Mouse (Mus musculus) liver, embryonic 16.5 days (tissue): ENCODE measurements around the gene Ube2cbp. TPM values are rescaled to one million over a fixed set of nuclear protein-coding genes. Genes with fewer than 3 reads are reported as not detected.

Experiments
- ATAC-seq: fragments of 200-750 bp; cut with Nextera tagmentation; 2 replicates; pipeline ENCODE4 v1.8.0; 2017; ENCODE audit warnings: low read depth, mild to moderate bottlenecking, moderate number of reproducible peaks, moderate library complexity
- H3K27ac ChIP-seq: fragments of 300-500 bp; sonication (generic); 2 replicates; pipeline ENCODE4 v1.5.1; 2014; ENCODE audit warnings: mild to moderate bottlenecking, low read length
- H3K27me3 ChIP-seq: fragments of 300-500 bp; sonication (generic); 2 replicates; pipeline ENCODE4 v1.6.1; 2014; ENCODE audit warnings: low read depth, low read length, mixed read lengths; ENCODE audit not compliant: control insufficient read depth, insufficient read depth
- H3K36me3 ChIP-seq: fragments of 300-500 bp; sonication (generic); 2 replicates; pipeline ENCODE4 v1.6.1; 2014; ENCODE audit warnings: mild to moderate bottlenecking; ENCODE audit not compliant: control insufficient read depth, insufficient read depth
- H3K4me1 ChIP-seq: fragments of 300-500 bp; sonication (generic); 2 replicates; pipeline ENCODE4 v1.6.1; 2014; ENCODE audit warnings: low read depth, low read length, mixed read lengths; ENCODE audit not compliant: control insufficient read depth
- H3K4me2 ChIP-seq: fragments of 300-500 bp; sonication (generic); 2 replicates; pipeline ENCODE4 v1.6.1; 2014; ENCODE audit warnings: low read depth, low read length, mixed read lengths
- H3K4me3 ChIP-seq: fragments of 300-500 bp; sonication (generic); 2 replicates; pipeline ENCODE4 v1.5.1; 2014; ENCODE audit warnings: low read depth, mild to moderate bottlenecking, low read length
- H3K9ac ChIP-seq: fragments of 300-500 bp; sonication (generic); 2 replicates; pipeline ENCODE4 v1.6.1; 2014; ENCODE audit warnings: low read depth, low read length
- H3K9me3 ChIP-seq: fragments of 300-500 bp; sonication (generic); replicated peaks from 2 replicates; pipeline ENCODE4 v1.6.1; 2016; ENCODE audit warnings: low read length; ENCODE audit not compliant: control insufficient read depth
- WGBS: fragments of 180-500 bp; shearing (Covaris S2); extraction: QIAGEN DNeasy Blood & Tissue Kit; methylation state at CpG from one replicate; pipeline ENCODE4 v1.1.7; 2014; ENCODE audit not compliant: insufficient replicate concordance; 5-methylcytosine and 5-hydroxymethylcytosine counted together
- polyA plus RNA-seq: library from polyadenylated mRNA; unstranded; fragments of >200 nt; fragmentation: Nextera tagmentation; extraction: Ambion mirVana; gene quantifications from 2 replicates; pipeline ENCODE4 v1.2.1, GENCODE M21; 2015

Gene Ube2cbp
- polyA plus RNA-seq, 1 experiment from 2014 or later = 1.5 TPM

- no peaks in the 10 kb centered on the region for H3K4me1 ChIP-seq
Observed at GRCm38 (mm10) chr9:86287570-86287954, 177.2 kb downstream of the Ube2cbp start.

GRCm38 (mm10) chr9:86286830-86287569, 177.8 kb downstream of the Ube2cbp start:
- Histone ChIP-seq H3K4me3 (no peak overlapping the region), H3K27ac (no peak overlapping the region), H3K9ac (no peak overlapping the region), H3K4me1 (no peaks in the 10 kb centered on the region), H3K4me2 (no peak overlapping the region), H3K9me3 (no peaks in the 10 kb centered on the region), H3K36me3 (no peaks in the 10 kb centered on the region), H3K27me3 (no peaks in the 10 kb centered on the region)
- 66% methylated on average over 2 of the region's 2 CpGs for WGBS
- no peak for ATAC-seq

More at GRCm38 (mm10) chr9:86287570-86287954, 177.2 kb downstream of the Ube2cbp start:
- no peak for ATAC-seq
- H3K9me3 ChIP-seq = no peaks in the 10 kb centered on the region
- no peak overlapping the region for H3K9ac ChIP-seq
- H3K27ac ChIP-seq = no peak overlapping the region
- H3K36me3 ChIP-seq = no peaks in the 10 kb centered on the region
- H3K4me3 ChIP-seq = no peak overlapping the region
- no peaks in the 10 kb centered on the region for H3K27me3 ChIP-seq
- WGBS = 55% methylated on average over 3 of the region's 3 CpGs
- no peak overlapping the region for H3K4me2 ChIP-seq

DNA sequence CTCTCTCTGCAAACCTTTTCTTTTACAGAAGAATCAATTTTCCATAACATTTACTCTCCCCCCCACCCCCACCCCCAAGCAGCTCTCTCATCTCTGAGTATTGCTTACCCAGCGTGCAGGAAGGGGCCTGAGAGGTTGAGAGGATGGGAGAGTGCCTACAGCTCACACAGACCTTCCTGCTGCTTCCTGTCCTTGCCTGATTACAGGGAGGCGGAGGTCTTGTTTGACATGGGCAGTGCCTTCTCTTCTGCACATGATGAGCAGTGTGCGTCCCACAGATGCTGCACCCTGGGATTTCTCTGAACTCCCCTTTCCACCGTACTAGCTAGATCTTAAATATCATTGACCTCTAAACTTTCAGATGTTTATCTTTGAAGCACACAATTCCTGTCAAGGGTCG, 182.2 kb downstream of the Ube2cbp start:
- Histone ChIP-seq H3K4me1 (no peaks in the 10 kb centered on the region), H3K9me3 (no peaks in the 10 kb centered on the region), H3K4me3 (no peak overlapping the region), H3K27ac (no peak overlapping the region), H3K9ac (no peak overlapping the region), H3K27me3 (no peaks in the 10 kb centered on the region), H3K36me3 (no peaks in the 10 kb centered on the region), H3K4me2 (no peak overlapping the region)
- 23% methylated on average over 5 of the region's 5 CpGs for WGBS
- peak; percentile 41; the same call in 1 of the 2 replicates for ATAC-seq

DNA sequence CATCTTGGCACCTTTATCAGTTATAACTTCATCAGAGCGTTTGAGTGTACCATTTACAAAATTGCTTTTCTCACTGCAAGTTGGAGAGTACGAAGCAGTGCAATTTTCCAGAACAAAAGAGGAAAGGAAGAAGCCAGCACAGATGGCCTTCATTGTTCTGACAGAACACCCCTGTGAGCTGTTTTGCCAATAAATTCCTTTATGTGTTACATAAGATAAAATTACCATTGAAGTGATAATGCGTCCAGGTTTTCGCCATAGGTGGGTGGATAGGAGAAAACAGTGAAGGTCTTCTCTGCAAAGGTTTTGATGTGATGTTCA, 183.6 kb downstream of the Ube2cbp start:
- Histone ChIP-seq H3K9ac (no peak overlapping the region), H3K4me1 (no peaks in the 10 kb centered on the region), H3K27me3 (no peaks in the 10 kb centered on the region), H3K4me2 (no peak overlapping the region), H3K4me3 (no peak overlapping the region), H3K9me3 (no peaks in the 10 kb centered on the region), H3K27ac (no peak overlapping the region), H3K36me3 (no peaks in the 10 kb centered on the region)
- ATAC-seq = no peak
- WGBS = 56% methylated on average over 4 of the region's 4 CpGs

GRCm38 (mm10) chr9:86280461-86281146, 184.1 kb downstream of the Ube2cbp start:
- Histone ChIP-seq H3K27ac (no peak overlapping the region), H3K4me2 (no peak overlapping the region), H3K4me1 (no peaks in the 10 kb centered on the region), H3K4me3 (no peak overlapping the region), H3K27me3 (no peaks in the 10 kb centered on the region), H3K9ac (no peak overlapping the region), H3K9me3 (no peaks in the 10 kb centered on the region), H3K36me3 (no peaks in the 10 kb centered on the region)
- no peak for ATAC-seq
- 69% methylated on average over 10 of the region's 10 CpGs for WGBS

DNA sequence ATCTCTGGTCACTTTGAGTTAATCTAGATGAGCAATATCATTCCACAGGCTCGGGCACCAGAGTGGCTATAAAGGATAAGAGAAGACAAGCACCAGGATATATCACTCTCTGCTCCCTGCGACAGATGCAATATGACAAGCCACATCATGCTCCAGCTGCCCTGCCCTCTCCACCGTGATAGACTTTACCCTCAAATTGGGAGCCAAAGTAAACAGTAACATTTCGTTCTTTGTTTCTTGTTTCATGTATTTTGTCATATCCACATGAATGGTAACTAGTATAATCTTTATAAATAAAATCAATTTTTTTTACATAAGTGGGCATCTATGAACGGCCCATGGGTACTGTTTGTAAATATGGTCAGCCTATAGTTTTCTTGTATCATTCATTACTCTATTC, 195.2 kb downstream of the Ube2cbp start:
- WGBS = 58% methylated on average over 5 of the region's 5 CpGs
- H3K4me1 ChIP-seq = no peaks in the 10 kb centered on the region

GRCm38 (mm10) chr9:86266658-86267057, 198.1 kb downstream of the Ube2cbp start:
- WGBS = 46% methylated on average over 2 of the region's 2 CpGs
- no peak for ATAC-seq
- Histone ChIP-seq H3K4me3 (no peak overlapping the region), H3K4me2 (no peak overlapping the region), H3K4me1 (no peaks in the 10 kb centered on the region), H3K36me3 (no peaks in the 10 kb centered on the region), H3K9ac (no peak overlapping the region), H3K27me3 (no peaks in the 10 kb centered on the region), H3K9me3 (no peaks in the 10 kb centered on the region), H3K27ac (no peak overlapping the region)

More for the DNA sequence above, 195.2 kb downstream of the Ube2cbp start:
- H3K4me3 ChIP-seq = no peak overlapping the region
- ATAC-seq = no peak
- no peak overlapping the region for H3K27ac ChIP-seq
- H3K4me2 ChIP-seq = no peak overlapping the region
- no peaks in the 10 kb centered on the region for H3K27me3 ChIP-seq
- H3K36me3 ChIP-seq = no peaks in the 10 kb centered on the region
- H3K9ac ChIP-seq = no peak overlapping the region
- H3K9me3 ChIP-seq = no peaks in the 10 kb centered on the region

Other genes starting within 250 kb of the Ube2cbp start
- gene Dop1a, start 2.2 kb upstream of the Ube2cbp start, polyA plus RNA-seq = 3.5 and 4.6 TPM in 2 replicates
- gene Pgm3, start 106.9 kb upstream of the Ube2cbp start, polyA plus RNA-seq = 18.9 and 19.5 TPM in 2 replicates
- gene Rwdd2a, start 107.0 kb upstream of the Ube2cbp start, polyA plus RNA-seq = 0.96 and 0.97 TPM in 2 replicates
- gene Me1, start 231.0 kb upstream of the Ube2cbp start, polyA plus RNA-seq = 3.7 and 4.4 TPM in 2 replicates